Mouse (Mus musculus): ENCODE data around the gene Pcdh19.
A peak's percentile ranks its signal among the peaks of the same experiment; 100 is the strongest.

The Pcdh19 gene

GRCm38 (mm10) chrX:133657308-133658302 is 31.2 kb downstream of the Pcdh19 start:
- peak; percentile 7 for DNase-seq

DNA sequence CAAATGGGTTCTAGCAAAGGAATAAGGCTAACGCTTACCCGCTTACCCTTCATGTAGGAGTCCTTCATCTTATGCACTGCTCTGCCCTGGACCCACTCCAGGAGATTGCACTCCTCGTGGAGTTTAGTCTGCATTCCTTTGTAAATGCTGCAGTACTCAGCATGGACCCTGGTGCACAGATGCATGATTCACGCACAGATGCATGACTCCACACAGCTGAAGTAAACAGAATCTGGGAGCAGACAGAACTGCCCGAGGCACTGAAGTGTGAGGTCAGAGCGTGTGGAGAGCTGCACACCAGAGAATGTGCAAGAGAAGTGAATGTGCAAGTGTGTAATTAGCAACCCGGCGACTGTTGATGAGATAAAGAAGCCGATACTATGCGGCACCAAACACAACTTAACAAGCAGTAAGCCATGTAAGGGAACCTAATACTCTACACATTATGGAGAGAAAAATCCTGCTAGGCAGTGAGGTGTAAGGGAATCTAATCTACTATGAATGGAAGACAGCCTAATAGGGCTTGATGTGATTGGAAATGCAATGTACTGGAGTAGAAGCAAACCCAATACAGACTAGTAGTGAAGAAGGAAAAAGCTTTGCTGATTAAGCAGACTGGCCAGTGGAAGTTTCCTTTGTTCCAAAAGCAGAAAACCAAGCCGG is 32.8 kb downstream of the Pcdh19 start:
- no peak for DNase-seq

GRCm38 (mm10) chrX:133655196-133655595 is 33.6 kb downstream of the Pcdh19 start:
- DNase-seq: no peak

DNA sequence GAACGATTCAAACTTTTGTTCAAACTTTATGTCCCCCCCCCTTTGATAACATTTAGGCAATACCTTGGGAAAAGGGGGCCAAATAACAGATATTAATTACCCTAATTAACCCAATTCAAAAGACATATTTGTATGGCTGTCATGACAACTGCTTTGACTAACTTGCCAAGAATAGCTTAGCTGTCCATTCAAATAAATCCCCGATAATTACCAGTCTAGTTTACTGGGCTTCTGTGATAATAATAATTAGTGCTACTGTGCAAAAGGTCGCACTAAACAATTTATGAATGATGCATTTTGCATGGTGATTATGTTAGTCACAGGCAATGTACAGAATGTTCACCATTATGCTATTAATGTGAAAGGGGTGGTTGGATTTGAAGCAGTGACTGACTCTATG is 35.7 kb downstream of the Pcdh19 start:
- no peak for DNase-seq

GRCm38 (mm10) chrX:133650379-133650778 is 38.4 kb downstream of the Pcdh19 start:
- no peak for DNase-seq

- DNase-seq: no peak
Measured at GRCm38 (mm10) chrX:133647809-133648208, 41.0 kb downstream of the Pcdh19 start.

GRCm38 (mm10) chrX:133639445-133639844 is 49.3 kb downstream of the Pcdh19 start:
- no peak for DNase-seq

DNA sequence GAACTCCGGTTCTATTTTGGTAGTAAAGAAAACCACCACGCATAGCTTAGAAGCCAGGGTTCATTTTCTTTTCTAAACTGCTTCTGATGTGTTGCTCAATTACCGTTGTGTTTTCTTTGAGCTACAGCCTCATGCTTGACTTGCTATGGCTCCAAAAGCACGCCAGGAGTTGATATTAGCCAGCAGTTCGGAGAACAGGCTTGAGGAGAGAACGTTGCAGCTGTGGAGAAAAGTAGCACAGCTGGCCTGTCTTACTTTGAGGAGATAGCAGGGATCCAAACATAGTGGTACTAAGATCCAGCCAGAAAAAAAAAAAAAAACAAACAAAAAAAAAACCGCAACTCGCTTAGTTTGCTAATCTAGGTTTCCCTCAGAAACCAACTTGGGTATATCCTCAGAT is 59.2 kb downstream of the Pcdh19 start:
- DNase-seq: no peak

DNA sequence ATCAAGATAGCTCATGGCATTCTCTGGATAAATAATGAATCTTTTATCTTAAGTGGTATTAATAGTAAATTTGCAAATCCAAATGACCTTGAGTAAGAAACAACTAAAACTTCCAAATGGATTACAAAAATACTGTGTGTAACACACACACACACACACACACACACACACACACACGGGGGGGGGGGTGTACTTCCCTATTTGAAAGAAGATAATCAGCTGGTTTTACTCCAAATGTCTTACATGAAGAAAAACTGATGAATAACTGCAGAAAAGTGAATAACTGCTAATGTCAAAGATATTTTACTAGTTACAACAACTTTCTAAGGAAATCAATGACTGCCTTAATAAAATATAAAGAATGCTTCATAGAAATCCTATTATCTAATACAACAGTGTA is 70.6 kb downstream of the Pcdh19 start:
- DNase-seq: no peak

GRCm38 (mm10) chrX:133605828-133606227 is 83.0 kb downstream of the Pcdh19 start:
- no peak for DNase-seq

DNA sequence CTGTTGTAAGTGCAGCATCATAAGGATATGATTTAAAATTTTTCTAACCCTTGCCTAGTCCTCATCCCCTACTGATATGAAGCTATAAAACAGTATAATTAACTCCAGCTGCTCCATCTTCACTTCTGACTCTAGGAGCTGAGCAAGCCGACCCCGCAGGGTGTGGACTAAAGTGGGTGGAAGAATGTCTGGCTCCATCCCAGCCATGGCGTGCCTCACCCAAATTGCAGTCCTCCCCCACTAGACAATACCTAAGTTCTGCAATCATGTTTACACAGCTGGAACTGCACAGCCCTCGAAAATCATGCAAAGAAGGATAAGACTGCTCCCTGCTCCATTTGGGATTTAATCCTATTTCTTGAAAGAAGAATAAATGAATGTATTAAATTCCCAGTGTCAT is 84.5 kb downstream of the Pcdh19 start:
- DNase-seq: peak; percentile 18

GRCm38 (mm10) chrX:133602068-133602467 is 86.7 kb downstream of the Pcdh19 start:
- no peak for DNase-seq

GRCm38 (mm10) chrX:133601658-133602057 is 87.1 kb downstream of the Pcdh19 start:
- DNase-seq: no peak

- DNase-seq: no peak
Measured at GRCm38 (mm10) chrX:133601195-133601594, 87.6 kb downstream of the Pcdh19 start.

- DNase-seq: no peak
Measured at GRCm38 (mm10) chrX:133575601-133576382, 113.0 kb downstream of the Pcdh19 start.

DNA sequence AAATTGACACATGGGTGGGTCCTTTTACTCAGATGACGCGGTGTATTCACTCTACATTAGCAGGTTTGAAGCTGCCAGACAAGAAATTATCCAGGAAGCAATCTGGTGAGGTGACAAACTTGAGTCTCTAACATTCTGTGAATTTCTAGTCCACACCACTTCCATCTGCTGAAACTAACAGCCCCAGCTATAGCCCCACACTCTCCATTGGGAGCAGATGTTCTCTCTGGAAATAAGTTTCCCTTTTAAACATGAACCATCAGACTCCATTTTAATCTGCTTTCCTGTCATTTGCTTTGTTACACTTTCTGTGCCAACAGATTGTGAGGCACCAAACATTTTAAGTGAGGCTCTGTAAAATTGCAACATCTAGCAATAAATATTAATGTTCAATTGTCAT is 123.4 kb downstream of the Pcdh19 start:
- no peak for DNase-seq
